Mouse (Mus musculus) thymus, postnatal 10 days (tissue): ENCODE results near the gene Emc4.

Experiments used
- DNase-seq, 2 experiments: peaks; one replicate each; pipeline ENCODE4 v3.0.0; 2021; ENCODE audit warnings: low spot score in 2 of 2

Emc4 gene

GRCm38 (mm10) chr2:112337211-112337610, 30.6 kb downstream of the Emc4 start:
- DNase-seq: no peak

- no peak for DNase-seq
Measured at GRCm38 (mm10) chr2:112332051-112332898, 35.6 kb downstream of the Emc4 start.

- DNase-seq: no peak
Measured at GRCm38 (mm10) chr2:112328069-112328777, 39.6 kb downstream of the Emc4 start.

GRCm38 (mm10) chr2:112318905-112319304, 48.9 kb downstream of the Emc4 start:
- DNase-seq: no peak

GRCm38 (mm10) chr2:112318227-112318626, 49.6 kb downstream of the Emc4 start:
- DNase-seq: no peak

GRCm38 (mm10) chr2:112315638-112316037, 52.2 kb downstream of the Emc4 start:
- no peak for DNase-seq
